Mouse (Mus musculus): ENCODE results near the gene Mpig6b. TPM values are rescaled to one million over a fixed set of nuclear protein-coding genes. Genes with fewer than 3 reads are reported as not detected.

Mpig6b gene
- polyA plus RNA-seq, 1 experiment from 2014 or later, result 0.97 TPM

- WGBS, result 67% methylated on average over 6 of the region's 6 CpGs
- Histone ChIP-seq H3K9me3 (ENCODE audit: control insufficient read depth, low read depth, low read length) (no peaks in the 10 kb centered on the region), H3K4me1 (ENCODE audit: control insufficient read depth, insufficient read depth, low read length) (0 out of 2 replicates have a peak, but pooled peaks cover 3% of the 10 kb centered on the region), H3K9ac (replicated peaks; ENCODE audit: low read depth, low read length) (no peak overlapping the region), H3K4me2 (replicated peaks; ENCODE audit: low read depth, low read length) (no peak overlapping the region), H3K4me3 (ENCODE audit: low read depth, low read length) (no peak overlapping the region), H3K36me3 (ENCODE audit: control insufficient read depth, insufficient read depth, low read length) (peaks cover 43% of the 10 kb centered on the region), H3K27ac (ENCODE audit: low read length) (no peak overlapping the region), H3K27me3 (ENCODE audit: control insufficient read depth, insufficient read depth, low read length) (no peaks in the 10 kb centered on the region)
- ATAC-seq (ENCODE audit: insufficient number of reproducible peaks, insufficient read depth, low FRiP score, low read depth), result no peak
Observed at GRCm38 (mm10) chr17:35103221-35103690, 37.3 kb upstream of the Mpig6b start.

DNA sequence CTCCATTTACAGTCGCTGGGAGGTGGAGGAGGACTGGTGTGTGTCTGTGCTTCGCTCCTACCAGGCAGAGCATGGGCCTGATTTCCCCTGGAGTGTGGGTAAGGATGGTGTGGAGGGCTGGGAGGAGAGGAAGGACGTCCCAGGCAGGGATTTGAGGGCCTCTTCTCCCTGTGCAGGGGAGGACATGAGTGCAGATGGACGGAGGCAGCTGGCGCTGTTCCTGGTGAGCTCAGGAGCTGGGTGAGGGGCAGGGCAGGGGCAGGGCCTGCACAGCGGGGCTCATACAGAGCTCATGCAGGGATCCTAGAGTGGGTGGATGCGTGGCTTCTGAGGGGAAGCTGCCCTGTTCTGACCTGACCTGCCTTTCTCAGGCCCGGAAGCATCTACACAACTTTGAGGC, 36.3 kb upstream of the Mpig6b start:
- no peak overlapping the region for H3K4me2 ChIP-seq (replicated peaks; ENCODE audit: low read depth, low read length)
- no peak overlapping the region for H3K9ac ChIP-seq (replicated peaks; ENCODE audit: low read depth, low read length)
- H3K36me3 ChIP-seq (ENCODE audit: control insufficient read depth, insufficient read depth, low read length), result peaks cover 52% of the 10 kb centered on the region
- H3K27ac ChIP-seq (ENCODE audit: low read length), result no peak overlapping the region
- H3K4me1 ChIP-seq (ENCODE audit: control insufficient read depth, insufficient read depth, low read length), result 0 out of 2 replicates have a peak, but pooled peaks cover 3% of the 10 kb centered on the region
- H3K9me3 ChIP-seq (ENCODE audit: control insufficient read depth, low read depth, low read length), result no peaks in the 10 kb centered on the region
- H3K27me3 ChIP-seq (ENCODE audit: control insufficient read depth, insufficient read depth, low read length), result no peaks in the 10 kb centered on the region
- H3K4me3 ChIP-seq (ENCODE audit: low read depth, low read length), result no peak overlapping the region
- no peak for ATAC-seq (ENCODE audit: insufficient number of reproducible peaks, insufficient read depth, low FRiP score, low read depth)
- WGBS, result 72% methylated on average over 8 of the region's 8 CpGs

GRCm38 (mm10) chr17:35101161-35101560, 35.2 kb upstream of the Mpig6b start:
- H3K4me3 ChIP-seq (ENCODE audit: low read depth, low read length), result no peak overlapping the region
- ATAC-seq (ENCODE audit: insufficient number of reproducible peaks, insufficient read depth, low FRiP score, low read depth), result no peak
- H3K4me2 ChIP-seq (replicated peaks; ENCODE audit: low read depth, low read length), result no peak overlapping the region
- H3K27ac ChIP-seq (ENCODE audit: low read length), result no peak overlapping the region
- 85% methylated on average over 11 of the region's 11 CpGs for WGBS
- 0 out of 2 replicates have a peak, but pooled peaks cover 2% of the 10 kb centered on the region for H3K4me1 ChIP-seq (ENCODE audit: control insufficient read depth, insufficient read depth, low read length)
- peaks cover 62% of the 10 kb centered on the region for H3K36me3 ChIP-seq (ENCODE audit: control insufficient read depth, insufficient read depth, low read length)
- H3K27me3 ChIP-seq (ENCODE audit: control insufficient read depth, insufficient read depth, low read length), result no peaks in the 10 kb centered on the region
- H3K9me3 ChIP-seq (ENCODE audit: control insufficient read depth, low read depth, low read length), result no peaks in the 10 kb centered on the region
- H3K9ac ChIP-seq (replicated peaks; ENCODE audit: low read depth, low read length), result no peak overlapping the region

DNA sequence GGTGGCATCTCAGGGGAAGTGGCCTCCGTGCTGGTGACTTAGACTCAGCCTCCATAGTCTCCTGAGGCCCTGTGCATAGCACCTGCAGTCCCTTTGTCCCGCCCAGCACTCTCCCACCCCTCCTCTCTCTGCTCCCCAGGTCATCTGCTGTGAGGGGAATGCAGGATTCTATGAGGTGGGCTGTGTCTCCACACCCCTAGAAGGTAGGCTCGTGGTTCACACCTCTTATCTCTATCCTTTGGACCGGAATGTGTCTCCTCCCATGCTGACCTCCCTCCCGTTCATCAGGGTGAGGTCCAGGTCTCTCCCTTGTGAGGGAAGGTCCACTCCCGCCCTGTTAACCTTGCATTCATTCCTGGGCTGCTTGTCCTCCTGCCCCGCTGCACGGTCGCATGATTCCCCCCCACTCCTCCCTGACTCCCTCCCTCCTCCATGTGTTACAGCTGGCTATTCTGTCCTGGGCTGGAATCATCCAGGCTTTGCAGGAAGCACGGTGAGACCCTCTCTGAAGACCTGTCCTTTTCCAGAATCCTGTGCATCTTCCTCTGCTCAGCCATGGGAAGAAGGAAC, 34.3 kb upstream of the Mpig6b start:
- WGBS, result 54% methylated on average over 10 of the region's 10 CpGs

DNA sequence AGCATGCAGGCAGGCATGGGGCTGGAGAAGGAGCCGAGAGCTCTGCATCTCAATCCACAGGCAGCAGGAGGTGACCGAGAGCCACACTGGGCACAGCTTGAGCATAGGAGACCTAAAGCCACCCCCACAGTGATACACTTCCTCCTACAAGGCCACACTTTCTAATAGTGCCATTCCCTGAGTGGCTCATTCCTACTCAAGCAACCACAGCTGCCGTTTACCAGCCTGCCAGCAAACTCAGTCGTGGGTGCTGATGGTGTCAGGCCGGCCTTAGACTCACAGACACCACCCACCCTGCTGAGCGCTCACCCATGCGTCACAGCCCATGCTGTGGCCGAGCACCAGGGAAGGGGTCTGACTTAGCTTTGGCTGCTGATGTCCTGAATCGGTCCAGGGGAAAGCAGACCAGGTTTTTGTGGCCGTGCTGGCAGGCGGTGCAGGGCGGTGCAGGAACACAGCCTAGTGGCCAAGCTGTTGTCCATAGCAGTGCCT, 31.2 kb upstream of the Mpig6b start:
- no peak overlapping the region for H3K4me3 ChIP-seq (ENCODE audit: low read depth, low read length)
- ATAC-seq (ENCODE audit: insufficient number of reproducible peaks, insufficient read depth, low FRiP score, low read depth), result no peak
- H3K27ac ChIP-seq (ENCODE audit: low read length), result no peak overlapping the region
- no peaks in the 10 kb centered on the region for H3K27me3 ChIP-seq (ENCODE audit: control insufficient read depth, insufficient read depth, low read length)
- H3K4me1 ChIP-seq (ENCODE audit: control insufficient read depth, insufficient read depth, low read length), result no peaks in the 10 kb centered on the region
- no peak overlapping the region for H3K9ac ChIP-seq (replicated peaks; ENCODE audit: low read depth, low read length)
- WGBS, result 89% methylated on average over 11 of the region's 12 CpGs
- H3K4me2 ChIP-seq (replicated peaks; ENCODE audit: low read depth, low read length), result no peak overlapping the region
- no peaks in the 10 kb centered on the region for H3K9me3 ChIP-seq (ENCODE audit: control insufficient read depth, low read depth, low read length)
- peaks cover 78% of the 10 kb centered on the region for H3K36me3 ChIP-seq (ENCODE audit: control insufficient read depth, insufficient read depth, low read length)

More for the DNA sequence above, 34.3 kb upstream of the Mpig6b start:
- no peak overlapping the region for H3K4me2 ChIP-seq (replicated peaks; ENCODE audit: low read depth, low read length)
- peaks cover 64% of the 10 kb centered on the region for H3K36me3 ChIP-seq (ENCODE audit: control insufficient read depth, insufficient read depth, low read length)
- H3K4me1 ChIP-seq (ENCODE audit: control insufficient read depth, insufficient read depth, low read length), result no peaks in the 10 kb centered on the region
- no peak for ATAC-seq (ENCODE audit: insufficient number of reproducible peaks, insufficient read depth, low FRiP score, low read depth)
- H3K9ac ChIP-seq (replicated peaks; ENCODE audit: low read depth, low read length), result no peak overlapping the region
- H3K27ac ChIP-seq (ENCODE audit: low read length), result no peak overlapping the region
- H3K9me3 ChIP-seq (ENCODE audit: control insufficient read depth, low read depth, low read length), result no peaks in the 10 kb centered on the region
- no peaks in the 10 kb centered on the region for H3K27me3 ChIP-seq (ENCODE audit: control insufficient read depth, insufficient read depth, low read length)
- H3K4me3 ChIP-seq (ENCODE audit: low read depth, low read length), result no peak overlapping the region

- Histone ChIP-seq H3K27ac (ENCODE audit: low read length) (no peak overlapping the region), H3K9ac (replicated peaks; ENCODE audit: low read depth, low read length) (no peak overlapping the region), H3K36me3 (ENCODE audit: control insufficient read depth, insufficient read depth, low read length) (peaks cover 75% of the 10 kb centered on the region), H3K4me2 (replicated peaks; ENCODE audit: low read depth, low read length) (no peak overlapping the region), H3K9me3 (ENCODE audit: control insufficient read depth, low read depth, low read length) (no peaks in the 10 kb centered on the region), H3K4me3 (ENCODE audit: low read depth, low read length) (no peak overlapping the region), H3K27me3 (ENCODE audit: control insufficient read depth, insufficient read depth, low read length) (no peaks in the 10 kb centered on the region), H3K4me1 (ENCODE audit: control insufficient read depth, insufficient read depth, low read length) (no peaks in the 10 kb centered on the region)
- ATAC-seq (ENCODE audit: insufficient number of reproducible peaks, insufficient read depth, low FRiP score, low read depth), result no peak
- 85% methylated on average over 12 of the region's 12 CpGs for WGBS
Observed at GRCm38 (mm10) chr17:35096597-35096996, 30.6 kb upstream of the Mpig6b start.

- Histone ChIP-seq H3K27me3 (ENCODE audit: control insufficient read depth, insufficient read depth, low read length) (no peaks in the 10 kb centered on the region), H3K36me3 (ENCODE audit: control insufficient read depth, insufficient read depth, low read length) (peaks cover 62% of the 10 kb centered on the region), H3K9me3 (ENCODE audit: control insufficient read depth, low read depth, low read length) (no peaks in the 10 kb centered on the region), H3K4me3 (ENCODE audit: low read depth, low read length) (no peak overlapping the region), H3K9ac (replicated peaks; ENCODE audit: low read depth, low read length) (no peak overlapping the region), H3K27ac (ENCODE audit: low read length) (no peak overlapping the region), H3K4me2 (replicated peaks; ENCODE audit: low read depth, low read length) (no peak overlapping the region), H3K4me1 (ENCODE audit: control insufficient read depth, insufficient read depth, low read length) (peaks cover 10% of the 10 kb centered on the region)
- 89% methylated on average over 15 of the region's 15 CpGs for WGBS
- no peak for ATAC-seq (ENCODE audit: insufficient number of reproducible peaks, insufficient read depth, low FRiP score, low read depth)
Observed at GRCm38 (mm10) chr17:35094475-35095365, 28.7 kb upstream of the Mpig6b start.

GRCm38 (mm10) chr17:35092403-35093198, 26.6 kb upstream of the Mpig6b start:
- Histone ChIP-seq H3K4me3 (ENCODE audit: low read depth, low read length) (no peak overlapping the region), H3K9ac (replicated peaks; ENCODE audit: low read depth, low read length) (no peak overlapping the region), H3K4me2 (replicated peaks; ENCODE audit: low read depth, low read length) (no peak overlapping the region), H3K36me3 (ENCODE audit: control insufficient read depth, insufficient read depth, low read length) (peaks cover 46% of the 10 kb centered on the region), H3K27me3 (ENCODE audit: control insufficient read depth, insufficient read depth, low read length) (no peaks in the 10 kb centered on the region), H3K9me3 (ENCODE audit: control insufficient read depth, low read depth, low read length) (no peaks in the 10 kb centered on the region), H3K27ac (ENCODE audit: low read length) (no peak overlapping the region), H3K4me1 (ENCODE audit: control insufficient read depth, insufficient read depth, low read length) (peaks cover 10% of the 10 kb centered on the region)
- ATAC-seq (ENCODE audit: insufficient number of reproducible peaks, insufficient read depth, low FRiP score, low read depth), result no peak
- whole genome bisulfite sequencing, result 88% methylated on average over 14 of the region's 14 CpGs

Measured in stomach, embryonic 14.5 days (tissue).